Mouse (Mus musculus): ENCODE results near the gene Mdc1.

GRCm38 (mm10) chr17:35832400-35833238, 8.7 kb upstream of the Mdc1 start:
- TF ChIP-seq FLI1 (IDR thresholded peaks at IDR 0.05; ENCODE audit: low read length) (no peak), GATA1 (IDR thresholded peaks at IDR 0.05; ENCODE audit: borderline replicate concordance, low read length) (no peak)

All from megakaryocyte, embryonic 14.5 days (primary cell).